Comparison of ENCODE assay signal across 20 mouse cellular contexts in the genomic region with DNA sequence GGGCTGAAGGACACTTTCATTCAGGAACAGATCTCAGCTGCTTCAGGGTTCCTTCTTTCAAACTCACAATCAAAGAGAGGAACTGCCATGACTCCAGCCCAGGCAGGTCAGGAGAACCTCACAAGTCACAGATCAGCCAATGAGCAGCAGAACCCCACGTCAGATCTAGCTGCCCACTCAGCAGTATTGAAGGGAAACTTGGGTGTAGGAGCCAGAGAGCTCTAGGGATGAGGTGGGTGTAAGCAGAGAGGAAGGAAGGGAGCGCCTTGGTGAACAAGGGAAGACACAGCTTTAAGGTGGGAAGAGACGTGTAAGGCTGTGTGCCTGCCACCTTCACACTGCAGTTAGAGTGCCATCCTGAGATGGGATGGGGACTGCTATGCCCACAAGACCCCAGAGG. TPM values are rescaled to one million over a fixed set of nuclear protein-coding genes. Genes with fewer than 3 reads are reported as not detected.
A peak's percentile ranks its signal among the peaks of the same experiment; 100 is the strongest.
DNase-seq lines count a peak whose midpoint lies in the region; ATAC-seq and TF ChIP-seq lines count a peak whose summit lies in the region.
"Had no signal": no experiment of that assay in that cellular context is flagged by ENCODE, and none has a peak within 500 bp of the region (broad histone marks: within the 10 kb centered on the region; RNA-seq: fewer than 3 reads in every experiment).

No protein-coding gene starts in this region.

- no peak overlapping the region for H3K9ac ChIP-seq in stomach, embryonic 15.5 days
- H3K9ac ChIP-seq: embryonic facial prominence, embryonic 15.5 days; heart, embryonic 15.5 days; midbrain, embryonic 12.5 days; neural tube, embryonic 15.5 days had no signal

- H3K27me3 ChIP-seq in kidney, adult 2 months (replicated peaks; ENCODE audit: control insufficient read depth, insufficient read depth, low read length): no peaks in the 10 kb centered on the region
- no peaks in the 10 kb centered on the region for H3K27me3 ChIP-seq in megakaryocyte, embryonic 14.5 days (replicated peaks)
- no peaks in the 10 kb centered on the region for H3K27me3 ChIP-seq in stomach, embryonic 15.5 days (replicated peaks)
- H3K27me3 ChIP-seq: embryonic facial prominence, embryonic 15.5 days; neural tube, embryonic 15.5 days had no signal

- no peak for TF ChIP-seq POLR2A in kidney, adult 2 months (IDR thresholded peaks at IDR 0.05; ENCODE audit: low read depth, low read length)

- no peaks in the 10 kb centered on the region for H3K36me3 ChIP-seq in kidney, adult 2 months (ENCODE audit: control insufficient read depth, insufficient read depth, low read length)
- no peaks in the 10 kb centered on the region for H3K36me3 ChIP-seq in megakaryocyte, embryonic 14.5 days (replicated peaks; ENCODE audit: low read length)
- no peaks in the 10 kb centered on the region for H3K36me3 ChIP-seq in stomach, embryonic 15.5 days
- H3K36me3 ChIP-seq: embryonic facial prominence, embryonic 15.5 days; heart, embryonic 15.5 days; hindbrain, embryonic 10.5 days; midbrain, embryonic 12.5 days; neural tube, embryonic 15.5 days had no signal

- H3K4me3 ChIP-seq in kidney, adult 2 months (ENCODE audit: insufficient read depth, low read depth, low read length): no peak overlapping the region
- H3K4me3 ChIP-seq in megakaryocyte, embryonic 14.5 days (replicated peaks): peak overlapping the region; percentile 12
- H3K4me3 ChIP-seq in left cerebral cortex, adult 2 months: no peak overlapping the region
- H3K4me3 ChIP-seq in stomach, embryonic 15.5 days (replicated peaks): no peak overlapping the region
- H3K4me3 ChIP-seq: embryonic facial prominence, embryonic 15.5 days; heart, embryonic 15.5 days; hindbrain, embryonic 10.5 days; midbrain, embryonic 12.5 days; neural tube, embryonic 15.5 days had no signal

- TF ChIP-seq CTCF in kidney, adult 2 months (conservative IDR thresholded peaks at IDR 0.05; ENCODE audit: insufficient read depth, insufficient read length, low read depth, low read length): no peak
- no peak for TF ChIP-seq CTCF in left cerebral cortex, adult 2 months (IDR thresholded peaks at IDR 0.05)

- ATAC-seq in megakaryocyte, adult 5-6 weeks (ENCODE audit: poor library complexity, severe bottlenecking): no peak
- ATAC-seq in stomach, embryonic 15.5 days (ENCODE audit: insufficient read depth, low FRiP score, low read depth): no peak
- ATAC-seq: inflammation-experienced regulatory T-cells, adult 6 months had no signal

- H3K9me3 ChIP-seq in megakaryocyte, embryonic 14.5 days: no peaks in the 10 kb centered on the region
- no peaks in the 10 kb centered on the region for H3K9me3 ChIP-seq in stomach, embryonic 15.5 days
- H3K9me3 ChIP-seq: embryonic facial prominence, embryonic 15.5 days; heart, embryonic 15.5 days; hindbrain, embryonic 10.5 days; midbrain, embryonic 12.5 days; neural tube, embryonic 15.5 days had no signal

- intact Hi-C loops in left cerebral cortex, adult 2 months (cut with DNase I): no loop called here

- 59% methylated on average over 3 of the region's 3 CpGs for WGBS in kidney, adult 2 months
- 73% methylated on average over 3 of the region's 3 CpGs for WGBS in stomach, embryonic 15.5 days

- peaks cover 12% of the 10 kb centered on the region; the same call in 1 of the 2 replicates for H3K4me1 ChIP-seq in kidney, adult 2 months (ENCODE audit: control insufficient read depth, insufficient read depth, low read length)
- H3K4me1 ChIP-seq in megakaryocyte, embryonic 14.5 days: peaks cover 67% of the 10 kb centered on the region
- peaks cover 5% of the 10 kb centered on the region; the same call in 1 of the 2 replicates for H3K4me1 ChIP-seq in stomach, embryonic 15.5 days

- peak overlapping the region; percentile 77 for H3K27ac ChIP-seq in kidney, adult 2 months (ENCODE audit: insufficient read depth, low read depth, low read length)
- H3K27ac ChIP-seq in left cerebral cortex, adult 2 months: no peak overlapping the region
- peak overlapping the region; percentile 87 for H3K27ac ChIP-seq in stomach, embryonic 15.5 days
- H3K27ac ChIP-seq: embryonic facial prominence, embryonic 15.5 days; heart, embryonic 15.5 days; hindbrain, embryonic 10.5 days; midbrain, embryonic 12.5 days; neural tube, embryonic 15.5 days had no signal

- no peak for DNase-seq in kidney, adult 2 months
- no peak for DNase-seq in kidney, adult 11 months
- DNase-seq in left cerebral cortex, adult 2 months (ENCODE audit: extremely low spot score in 1 of 2, low spot score in 2 of 2): peak; percentile 28 to 41
- no peak for DNase-seq in urinary bladder, postnatal 25 days (ENCODE audit: low spot score)
- no peak for DNase-seq in lung, postnatal 14 days
- DNase-seq: adrenal gland, postnatal 25 days; cerebellum, adult 9-11 months; heart, adult 11 months had no signal

- H3K4me2 ChIP-seq in stomach, embryonic 15.5 days: no peak overlapping the region
- H3K4me2 ChIP-seq: embryonic facial prominence, embryonic 15.5 days; heart, embryonic 15.5 days; midbrain, embryonic 12.5 days; neural tube, embryonic 15.5 days had no signal

RNA-seq across cellular contexts. Expression of a gene that starts 8.4 kb away (rescaled TPM):
- polyA plus RNA-seq in kidney, adult 2 months (2012; rRNA removed): 56.6 and 70.7 TPM in 2 replicates
- polyA plus RNA-seq in megakaryocyte, embryonic 14.5 days (2012; ENCODE audit: insufficient read depth, low replicate concordance): 18.0 and 21.3 TPM in 2 replicates
- total RNA-seq in megakaryocyte, adult 5-6 weeks (2015): not detected in 2 replicates
- total RNA-seq in megakaryocyte, adult 5-6 weeks (2017): not detected in 2 replicates
- total RNA-seq in left cerebral cortex, adult 2 months (2021): 1 to 10 TPM in 1 of 2 experiments, under 1 TPM in 1; 0.68 to 1.2 TPM
- polyA plus RNA-seq in stomach, embryonic 15.5 days (2015; fragmentation: Nextera tagmentation; extraction: Ambion mirVana): 9.9 and 13.8 TPM in 2 replicates
- total RNA-seq: gastrocnemius, adult 18-20 months had no signal
- polyA plus RNA-seq: hindbrain, embryonic 10.5 days; inflammation-experienced regulatory T-cells, adult 6 months; limb, embryonic 11.5 days had no signal

RNA-seq across cellular contexts. Expression of a gene that starts 12.0 kb away (rescaled TPM):
- 111 and 188 TPM in 2 replicates for polyA plus RNA-seq in kidney, adult 2 months (2012; rRNA removed)
- polyA plus RNA-seq in megakaryocyte, embryonic 14.5 days (2012; ENCODE audit: insufficient read depth, low replicate concordance): not detected in 2 replicates
- total RNA-seq in megakaryocyte, adult 5-6 weeks (2015): not detected in 2 replicates
- total RNA-seq in megakaryocyte, adult 5-6 weeks (2017): not detected in 2 replicates
- 1 to 10 TPM in 1 of 2 experiments, not detected in 1; 2.0 TPM for total RNA-seq in left cerebral cortex, adult 2 months (2021)
- polyA plus RNA-seq in stomach, embryonic 15.5 days (2015; fragmentation: Nextera tagmentation; extraction: Ambion mirVana): 0.76 and 2.6 TPM in 2 replicates
- polyA plus RNA-seq: forebrain, embryonic 11.5 days; hindbrain, embryonic 10.5 days; inflammation-experienced regulatory T-cells, adult 6 months; midbrain, embryonic 12.5 days had no signal

RNA-seq across cellular contexts. Expression of a gene that starts 28.9 kb away (rescaled TPM):
- 58.0 and 71.2 TPM in 2 replicates for polyA plus RNA-seq in kidney, adult 2 months (2012; rRNA removed)
- polyA plus RNA-seq in megakaryocyte, embryonic 14.5 days (2012; ENCODE audit: insufficient read depth, low replicate concordance): 6.6 and 7.4 TPM in 2 replicates
- total RNA-seq in megakaryocyte, adult 5-6 weeks (2015): 8.7 and 9.3 TPM in 2 replicates
- total RNA-seq in megakaryocyte, adult 5-6 weeks (2017): 7.8 and 10.2 TPM in 2 replicates
- total RNA-seq in left cerebral cortex, adult 2 months (2021): 1 to 10 TPM; 4.5 to 4.7 TPM
- polyA plus RNA-seq in stomach, embryonic 15.5 days (2015; fragmentation: Nextera tagmentation; extraction: Ambion mirVana): 21.2 and 23.5 TPM in 2 replicates

RNA-seq across cellular contexts. Expression of a gene that starts 30.2 kb away (rescaled TPM):
- 155 and 168 TPM in 2 replicates for polyA plus RNA-seq in kidney, adult 2 months (2012; rRNA removed)
- 25.1 and 60.6 TPM in 2 replicates for polyA plus RNA-seq in megakaryocyte, embryonic 14.5 days (2012; ENCODE audit: insufficient read depth, low replicate concordance)
- 7.9 and 9.1 TPM in 2 replicates for total RNA-seq in megakaryocyte, adult 5-6 weeks (2015)
- 6.7 and 9.5 TPM in 2 replicates for total RNA-seq in megakaryocyte, adult 5-6 weeks (2017)
- 10 to 100 TPM; 72.2 to 76.5 TPM for total RNA-seq in left cerebral cortex, adult 2 months (2021)
- 25.7 and 28.7 TPM in 2 replicates for polyA plus RNA-seq in stomach, embryonic 15.5 days (2015; fragmentation: Nextera tagmentation; extraction: Ambion mirVana)

RNA-seq across cellular contexts. Expression of a gene that starts 30.5 kb away (rescaled TPM):
- polyA plus RNA-seq in kidney, adult 2 months (2012; rRNA removed): 66.8 and 75.2 TPM in 2 replicates
- polyA plus RNA-seq in megakaryocyte, embryonic 14.5 days (2012; ENCODE audit: insufficient read depth, low replicate concordance): 16.6 and 130 TPM in 2 replicates
- total RNA-seq in megakaryocyte, adult 5-6 weeks (2015): 87.5 and 89.5 TPM in 2 replicates
- 165 and 167 TPM in 2 replicates for total RNA-seq in megakaryocyte, adult 5-6 weeks (2017)
- total RNA-seq in left cerebral cortex, adult 2 months (2021): 100 to 1,000 TPM; 101 to 107 TPM
- 214 and 219 TPM in 2 replicates for polyA plus RNA-seq in stomach, embryonic 15.5 days (2015; fragmentation: Nextera tagmentation; extraction: Ambion mirVana)

Comparison
In these comparisons a context has a peak if more than half of its experiments do, and no peak if none do; other contexts are left out.
1. DNase-seq: peak in left cerebral cortex, adult 2 months (2 of 2); none in kidney, adult 2 months (single experiment), kidney, adult 11 months (single experiment), urinary bladder, postnatal 25 days (single experiment) and lung, postnatal 14 days (single experiment).
2. RNA of a gene that starts 12.0 kb away (polyA plus RNA-seq): 111 to 188 TPM in kidney, adult 2 months; 0.76 to 2.6 TPM in stomach, embryonic 15.5 days and not detected in megakaryocyte, embryonic 14.5 days; every median in the first group is over 10 times any median in the second.